Mouse (Mus musculus): ENCODE measurements around the gene Syngr1. TPM values are rescaled to one million over a fixed set of nuclear protein-coding genes. Genes with fewer than 3 reads are reported as not detected.

The Syngr1 gene
- total RNA-seq (2023), result not detected in 4 replicates

DNA sequence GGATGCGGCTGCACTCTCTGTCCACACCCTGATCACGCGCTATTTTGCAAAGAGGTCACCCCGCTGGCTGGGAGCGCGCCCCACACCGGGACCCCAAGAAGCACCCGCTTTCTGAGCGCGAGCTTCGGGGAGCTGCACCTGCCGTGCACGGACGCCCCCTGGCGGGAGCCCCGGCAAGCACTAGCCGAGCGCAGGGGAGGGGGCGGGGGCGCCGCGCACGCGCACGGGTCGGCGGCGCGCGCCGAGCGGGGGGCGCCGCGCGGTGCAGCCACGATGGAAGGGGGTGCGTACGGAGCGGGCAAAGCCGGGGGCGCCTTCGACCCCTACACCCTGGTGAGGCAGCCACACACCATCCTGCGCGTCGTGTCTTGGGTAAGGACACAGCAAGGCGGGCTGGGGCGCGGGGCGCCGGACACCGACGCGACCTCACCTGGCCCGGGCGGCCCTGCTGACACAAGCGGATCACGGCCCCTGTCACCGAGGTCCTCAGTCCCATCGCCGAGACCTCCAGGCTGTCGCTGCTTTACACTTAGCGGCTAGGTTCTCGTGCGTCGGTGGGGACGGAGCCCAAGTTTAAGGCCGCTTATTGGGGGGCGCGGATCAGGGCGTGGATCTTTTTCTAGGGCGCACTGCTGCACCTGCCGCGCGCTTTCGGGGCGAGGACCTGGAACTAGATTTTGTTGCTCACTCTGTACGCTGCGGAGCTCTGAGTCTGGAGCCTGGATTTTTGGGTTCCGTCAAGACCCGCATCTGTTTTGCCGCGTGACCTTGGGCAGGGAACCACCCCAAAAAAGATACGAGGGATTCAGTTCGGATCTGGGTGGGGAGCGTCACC lies at the start of gene Syngr1, which contains the start of gene Rpl3:
Syngr1 (plus strand) TSS at position 214 of the 835 bp plus-strand sequence.
Rpl3 (minus strand) TSS at position 748 of the 835 bp plus-strand sequence.

GRCm38 (mm10) chr15:80132993-80133586 lies 42.0 kb downstream of the Syngr1 start, which contains the start of gene Tab1:
Gene Tab1 (plus strand): TSS chr15:80133127.

Other genes starting within 250 kb of the Syngr1 start
- 281 to 328 TPM (median 317 TPM) in 4 replicates for gene Apobec3, start 199.7 kb upstream of the Syngr1 start, total RNA-seq (2023)
- gene Cbx7, start 120.2 kb upstream of the Syngr1 start, total RNA-seq (2023), result 111 to 141 TPM (median 116 TPM) in 4 replicates
- 0.32 to 0.72 TPM (median 0.45 TPM) in 4 replicates for gene Pdgfb, start 76.4 kb upstream of the Syngr1 start, total RNA-seq (2023)
- gene Rpl3, start 534 bp downstream of the Syngr1 start, total RNA-seq (2023), result 1,049 to 1,131 TPM (median 1,090 TPM) in 4 replicates
- gene Tab1, start 41.8 kb downstream of the Syngr1 start, total RNA-seq (2023), result 15.9 to 24.3 TPM (median 18.2 TPM) in 4 replicates
- not detected in 4 replicates for gene Mgat3, start 82.4 kb downstream of the Syngr1 start, total RNA-seq (2023)
- gene Mief1, start 142.7 kb downstream of the Syngr1 start, total RNA-seq (2023), result 37.2 to 46.9 TPM (median 42.8 TPM) in 4 replicates
- gene AC140267.1, start 144.5 kb downstream of the Syngr1 start, total RNA-seq (2023), result 10.6 to 25.5 TPM (median 18.2 TPM) in 4 replicates
- 551 to 578 TPM (median 565 TPM) in 4 replicates for gene Atf4, start 163.8 kb downstream of the Syngr1 start, total RNA-seq (2023)
- gene Rps19bp1, start 173.0 kb downstream of the Syngr1 start, total RNA-seq (2023), result 19.7 to 30.1 TPM (median 27.5 TPM) in 4 replicates
- gene Cacna1i, start 195.9 kb downstream of the Syngr1 start, total RNA-seq (2023), result 53.9 to 56.3 TPM (median 54.5 TPM) in 4 replicates

Measured in B cell, adult 62 days (primary cell).